Mouse (Mus musculus) frontal cortex, adult 2 months (tissue): Measurements from ENCODE around the gene Pitpnm1. TPM values are rescaled to one million over a fixed set of nuclear protein-coding genes. Genes with fewer than 3 reads are reported as not detected.
"Not testable (repeated sequence)": the region's sequence is repeated elsewhere in the genome, so short reads cannot be mapped to it uniquely, and the experiment has no call there.

Experiments used
- DNase-seq, 2 experiments: peaks; one replicate each; pipeline ENCODE4 v3.0.0; 2022; ENCODE audit warnings: low spot score in 1 of 2; ENCODE audit errors: extremely low spot score in 1 of 2
- polyA plus RNA-seq: library from polyadenylated mRNA; depleted of rRNA; stranded (reverse); fragments of >200 nt; gene quantifications from 2 replicates; pipeline ENCODE4 v1.2.3, GENCODE M21; 2012

Gene Pitpnm1
- polyA plus RNA-seq, 1 experiment, result 290 TPM

DNA sequence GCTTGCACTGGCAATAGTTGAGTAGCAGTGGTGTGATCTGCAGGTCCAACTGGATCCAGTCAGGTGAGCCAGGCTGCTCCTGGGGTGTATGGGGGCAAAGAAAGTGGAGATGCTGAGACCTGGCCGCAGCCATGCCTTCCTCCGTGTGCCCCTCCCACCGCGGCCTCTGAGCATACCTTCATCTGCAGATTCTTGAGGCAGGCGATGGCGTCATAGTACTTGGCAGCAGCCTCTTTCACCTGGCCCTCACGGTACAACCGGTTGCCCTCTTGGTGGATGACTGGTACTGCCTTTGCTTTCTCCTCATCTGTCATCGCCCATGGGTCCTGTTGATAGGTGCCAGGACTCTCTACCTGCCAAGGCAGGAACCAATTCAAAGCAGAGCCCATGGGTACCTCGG is 15.3 kb downstream of the Pitpnm1 start:
- no peak for DNase-seq

DNA sequence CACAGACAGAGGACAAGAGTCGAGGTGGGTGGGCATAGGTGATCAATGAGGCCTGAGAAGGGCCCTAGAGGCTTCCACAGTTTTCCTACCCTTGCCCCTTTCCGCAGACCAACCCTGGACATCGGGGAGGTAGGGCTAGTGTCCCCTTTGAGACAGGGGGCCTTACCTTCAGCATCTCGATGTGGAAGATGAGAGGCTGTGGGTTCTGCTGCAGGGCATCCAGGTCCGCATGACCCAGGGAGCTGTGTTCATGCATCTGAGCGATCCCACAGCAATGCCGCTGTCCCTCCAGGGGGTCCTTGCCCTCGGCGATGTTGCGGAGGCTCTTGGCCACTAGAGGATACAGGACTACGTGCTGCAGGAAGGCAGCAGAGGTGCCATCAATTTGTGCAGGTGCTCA is 16.0 kb downstream of the Pitpnm1 start:
- DNase-seq, result no peak

DNA sequence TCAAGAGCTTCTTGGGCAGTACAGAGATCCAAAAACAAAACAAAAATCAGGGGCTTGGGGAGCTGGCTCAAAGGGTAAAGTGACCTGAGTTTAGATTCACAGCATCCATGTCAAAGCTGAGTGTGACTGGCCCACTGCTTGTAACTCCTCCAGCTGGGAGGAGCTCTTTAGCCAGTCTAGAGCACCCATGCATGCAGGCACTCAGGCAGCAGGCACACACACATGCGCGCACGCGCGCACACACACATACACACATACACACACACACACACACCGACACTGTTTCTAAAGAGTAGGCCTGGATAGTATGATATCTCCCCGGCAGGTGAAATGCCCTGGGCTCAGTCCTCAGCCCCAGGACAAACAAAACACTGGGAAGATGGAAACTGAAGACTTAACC is 17.2 kb downstream of the Pitpnm1 start:
- DNase-seq, result no peak

DNA sequence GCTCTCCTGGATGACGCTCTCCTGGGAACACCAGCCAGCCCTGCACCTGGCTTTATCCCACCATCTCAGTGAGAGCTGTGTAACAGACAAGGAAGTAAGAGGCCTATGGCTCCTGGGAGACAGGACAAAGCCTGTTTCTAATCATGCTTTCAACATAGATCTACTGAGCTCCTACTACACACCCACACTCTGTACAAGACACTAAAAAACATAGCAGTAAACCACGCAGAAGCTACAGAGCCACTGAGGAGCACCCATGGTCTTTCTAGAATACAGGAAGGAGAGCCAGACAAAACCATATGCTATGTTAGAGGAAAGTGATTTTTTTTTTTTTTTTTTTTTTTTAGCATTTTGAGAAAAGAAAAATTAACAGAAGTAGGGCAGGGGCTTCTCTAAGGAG is 18.6 kb downstream of the Pitpnm1 start:
- no peak for DNase-seq

DNA sequence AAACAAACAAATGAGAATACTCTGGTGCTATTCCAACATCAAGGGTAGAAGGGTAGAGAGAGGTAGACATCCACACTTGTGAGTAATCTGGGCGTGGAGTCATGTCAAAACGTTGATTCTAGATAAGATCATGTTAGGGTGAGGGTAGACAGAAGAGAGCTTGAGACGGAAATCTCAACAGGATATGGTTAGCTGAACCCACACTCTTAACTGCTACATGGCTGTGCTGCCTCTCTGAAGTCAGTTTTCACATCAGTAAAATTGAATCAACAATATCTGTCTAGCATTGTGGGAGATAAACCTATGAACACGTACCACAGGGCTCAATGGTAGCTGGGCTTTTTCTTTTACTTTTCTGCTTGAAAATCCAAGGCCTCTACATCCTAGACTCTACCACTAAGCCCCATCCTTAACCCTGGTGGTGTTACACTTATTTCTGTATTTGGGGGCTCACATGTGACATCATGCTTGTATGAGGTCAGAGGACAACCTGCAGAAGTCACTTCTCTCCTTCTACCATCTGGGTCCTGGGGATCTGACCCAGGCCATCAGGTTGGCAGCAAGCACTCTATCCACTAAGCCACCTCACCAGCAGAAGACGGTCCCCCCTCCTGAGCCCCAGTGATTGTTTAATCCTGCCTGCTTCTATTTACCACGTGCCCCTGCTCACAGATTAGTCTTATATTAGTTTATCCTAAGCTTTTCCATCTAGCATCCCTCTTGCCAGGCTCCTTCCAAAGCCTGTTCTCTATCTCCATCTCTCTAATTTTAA is 20.1 kb downstream of the Pitpnm1 start:
- no peak for DNase-seq

DNA sequence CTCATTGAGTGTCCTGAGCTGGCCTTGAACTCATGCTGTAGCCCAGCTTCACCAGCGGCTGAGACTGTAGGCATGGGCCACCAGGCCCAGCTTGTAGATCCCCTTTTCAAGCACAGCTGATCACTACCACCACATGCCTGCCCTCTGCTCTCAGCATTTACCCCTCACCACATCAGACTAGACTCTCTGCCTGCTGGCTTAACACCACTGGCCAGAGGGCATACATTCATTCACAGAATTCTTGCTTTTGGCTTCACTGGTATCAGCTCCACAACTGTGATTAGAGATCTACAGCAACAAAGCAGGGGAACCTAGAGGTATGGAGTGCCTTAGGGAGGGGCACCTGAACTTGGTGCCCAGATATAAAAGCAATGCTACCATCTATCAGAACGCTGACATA is 20.7 kb downstream of the Pitpnm1 start:
- no peak for DNase-seq

DNA sequence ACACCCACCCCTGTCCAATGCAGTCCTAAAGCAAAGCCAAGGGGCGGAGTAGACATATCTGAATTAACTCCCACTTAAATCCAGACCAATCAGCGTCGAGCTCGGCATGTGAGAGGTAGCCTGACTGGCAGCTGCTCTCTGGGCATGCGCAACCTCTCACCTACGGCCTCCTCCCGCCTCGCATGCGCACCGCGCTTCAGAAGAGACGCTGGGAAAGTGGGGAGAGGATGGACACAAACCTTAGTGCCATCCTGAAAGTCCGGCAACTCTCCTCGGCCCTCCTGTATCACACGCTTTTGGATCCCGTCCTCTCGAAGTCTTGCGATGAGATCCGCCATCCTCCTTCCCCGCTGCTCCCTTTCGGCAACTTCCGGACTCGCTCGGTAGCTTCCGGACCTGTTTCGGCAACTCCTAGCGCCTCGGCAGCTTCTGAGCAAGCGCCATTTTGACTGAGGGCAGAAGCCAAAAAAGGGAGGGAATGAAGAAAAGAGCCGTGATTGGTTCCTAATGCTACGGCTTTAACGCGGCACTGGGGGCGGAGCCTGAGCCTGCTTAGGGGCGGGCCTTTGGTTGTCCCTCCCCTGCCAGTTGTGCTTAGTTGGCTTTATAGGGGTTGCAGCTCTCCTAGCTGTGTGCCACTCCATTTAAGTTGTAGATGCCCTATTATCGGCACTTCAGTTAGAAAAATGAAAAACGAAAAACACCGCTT is 21.5 kb downstream of the Pitpnm1 start:
- peak; percentile 96 to 99 for DNase-seq

DNA sequence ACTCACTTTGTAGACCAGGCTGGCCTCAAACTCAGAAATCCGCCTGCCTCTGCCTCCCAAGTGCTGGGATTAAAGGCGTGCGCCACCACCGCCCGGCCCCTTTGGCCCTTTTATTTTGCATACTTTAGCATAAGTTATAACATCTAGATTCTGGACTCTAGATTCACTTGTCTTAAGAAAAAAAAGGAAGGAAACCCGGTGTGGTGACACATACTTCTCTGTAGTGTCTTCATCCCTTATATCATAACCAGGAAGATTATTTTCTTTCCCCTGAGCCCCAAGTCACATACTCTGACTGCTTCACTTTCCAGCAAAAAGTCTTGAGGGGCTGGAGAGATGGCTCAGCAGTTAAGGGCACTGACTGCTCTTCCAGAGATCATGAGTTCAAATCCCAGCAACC is 22.1 kb downstream of the Pitpnm1 start:
- DNase-seq, result not testable (repeated sequence)

DNA sequence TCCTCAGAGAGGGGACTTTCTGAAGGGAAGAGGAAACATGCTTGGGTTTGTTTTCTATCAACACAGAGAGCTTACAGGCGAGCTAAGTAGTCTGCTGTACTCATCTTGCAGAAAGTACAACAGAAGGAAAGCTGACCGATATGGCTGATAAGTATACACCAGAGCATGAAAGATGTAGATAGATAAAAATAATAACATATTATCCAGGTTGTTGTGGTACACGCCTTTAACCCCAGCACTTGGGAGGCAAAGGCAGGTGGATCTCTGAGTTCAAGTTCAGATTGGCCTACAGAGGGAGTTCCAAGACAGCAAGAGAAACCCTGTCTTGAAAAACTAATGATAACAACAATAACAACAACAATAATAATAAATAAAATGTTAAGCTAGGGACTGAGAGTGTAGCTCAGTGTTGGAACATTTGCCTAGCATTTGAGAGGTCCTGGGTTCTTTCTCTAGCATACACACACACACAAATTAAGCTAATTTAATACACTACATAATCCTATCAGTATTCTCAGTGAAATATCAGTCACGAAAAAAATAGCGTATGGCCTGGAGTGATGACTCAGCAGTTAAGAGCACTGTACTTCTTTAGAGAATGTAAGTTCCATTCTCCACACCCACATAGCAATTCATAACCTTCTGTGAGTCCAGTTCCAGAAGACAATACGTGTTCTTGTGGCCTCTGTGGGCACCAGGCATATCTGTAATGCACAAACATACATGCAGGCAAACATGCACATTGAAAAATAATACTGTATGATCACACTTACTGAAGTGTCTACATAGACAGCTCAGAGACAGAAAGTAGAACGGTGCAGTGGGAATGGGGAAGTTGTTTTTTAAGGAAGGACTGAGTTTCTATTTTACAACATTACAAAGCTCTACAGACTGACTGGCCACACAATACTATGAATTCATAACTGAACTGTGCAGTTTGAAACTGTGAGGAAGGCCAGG is 22.9 kb downstream of the Pitpnm1 start:
- no peak for DNase-seq

DNA sequence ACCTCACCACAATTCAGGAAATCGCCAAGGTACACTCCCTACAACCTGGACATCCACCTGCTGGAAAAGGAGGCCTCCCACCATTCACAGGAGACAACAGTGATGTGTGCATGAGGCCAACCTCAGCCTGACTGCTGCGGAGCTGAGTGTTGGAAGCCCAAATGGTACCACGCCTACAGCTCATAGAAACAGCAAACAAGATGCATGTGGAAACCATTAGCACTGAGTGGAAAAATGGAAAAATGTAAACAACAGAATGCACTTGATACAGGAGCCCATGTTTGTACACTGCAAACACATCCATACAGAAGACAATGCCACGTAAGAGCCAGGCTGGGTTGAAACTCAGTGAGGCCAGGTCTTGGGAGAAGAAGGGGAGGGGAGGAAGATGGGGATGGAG is 24.6 kb downstream of the Pitpnm1 start:
- DNase-seq, result no peak

DNA sequence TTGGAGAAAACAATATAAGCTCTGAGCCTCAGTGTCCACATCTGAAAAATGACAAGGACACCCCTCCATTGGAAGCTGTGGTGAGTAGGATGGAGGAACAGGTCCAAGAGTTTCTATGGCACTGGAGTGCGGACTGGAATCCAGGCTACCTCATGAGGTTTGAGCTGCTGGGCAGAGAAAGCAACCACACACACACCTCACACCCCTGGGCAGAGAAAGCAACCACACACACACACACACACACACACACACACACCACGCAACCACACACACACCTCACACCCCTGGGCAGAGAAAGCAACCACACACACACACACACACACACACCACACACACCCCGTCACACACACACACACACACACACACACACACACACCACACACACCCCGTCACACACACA is 25.5 kb downstream of the Pitpnm1 start:
- peak in 1 of 2 experiments; percentile 46 for DNase-seq

DNA sequence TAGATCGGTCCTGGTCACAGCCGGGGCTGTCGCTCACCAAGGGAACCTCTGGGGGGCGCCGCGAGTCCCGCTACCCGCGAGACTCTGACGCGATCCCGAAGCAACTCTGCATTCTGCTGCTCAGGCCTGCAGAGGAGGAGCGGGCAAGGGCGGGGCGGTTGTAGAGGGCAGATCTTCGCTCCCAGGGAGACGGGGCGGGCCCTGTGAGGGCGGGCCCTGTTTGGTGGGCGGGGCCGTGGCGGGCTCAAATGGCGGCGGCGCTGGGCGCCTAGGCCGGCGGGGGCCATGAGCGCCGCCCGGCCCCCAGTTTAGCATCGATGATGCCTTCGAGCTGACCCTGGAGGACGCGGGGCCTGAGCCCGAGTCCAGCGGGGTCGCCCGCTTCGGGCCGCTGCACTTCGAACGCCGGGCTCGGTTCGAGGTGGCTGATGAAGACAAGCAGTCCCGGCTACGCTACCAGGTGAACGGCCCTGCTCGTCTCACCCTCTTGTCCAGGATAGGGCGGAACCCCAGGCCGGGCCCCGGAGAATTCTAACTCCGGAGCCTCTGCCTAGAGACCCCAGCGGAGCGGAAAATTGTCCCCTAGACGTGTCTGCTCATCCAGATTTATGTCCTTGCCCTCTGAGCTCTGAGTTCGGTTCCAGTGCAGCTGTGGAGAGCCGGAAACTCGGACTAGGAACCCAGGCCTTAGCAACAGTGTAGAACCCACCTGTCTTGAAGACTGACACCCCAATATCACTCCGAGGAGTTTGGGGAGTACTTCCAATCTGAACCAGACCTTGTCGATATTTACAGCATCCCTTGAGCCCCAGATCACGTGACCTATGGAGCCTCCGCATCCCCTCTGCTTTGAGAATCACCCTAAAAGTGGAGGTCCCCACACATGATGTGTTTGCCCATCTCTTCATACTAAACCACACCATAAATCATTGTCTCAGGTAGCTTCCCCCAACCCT is 26.2 kb downstream of the Pitpnm1 start, which contains the start of gene Aip:
Gene Aip, minus strand, starts transcription at position 118 of the 956 bp plus-strand sequence.
- DNase-seq, result peak; percentile 96 to 98

DNA sequence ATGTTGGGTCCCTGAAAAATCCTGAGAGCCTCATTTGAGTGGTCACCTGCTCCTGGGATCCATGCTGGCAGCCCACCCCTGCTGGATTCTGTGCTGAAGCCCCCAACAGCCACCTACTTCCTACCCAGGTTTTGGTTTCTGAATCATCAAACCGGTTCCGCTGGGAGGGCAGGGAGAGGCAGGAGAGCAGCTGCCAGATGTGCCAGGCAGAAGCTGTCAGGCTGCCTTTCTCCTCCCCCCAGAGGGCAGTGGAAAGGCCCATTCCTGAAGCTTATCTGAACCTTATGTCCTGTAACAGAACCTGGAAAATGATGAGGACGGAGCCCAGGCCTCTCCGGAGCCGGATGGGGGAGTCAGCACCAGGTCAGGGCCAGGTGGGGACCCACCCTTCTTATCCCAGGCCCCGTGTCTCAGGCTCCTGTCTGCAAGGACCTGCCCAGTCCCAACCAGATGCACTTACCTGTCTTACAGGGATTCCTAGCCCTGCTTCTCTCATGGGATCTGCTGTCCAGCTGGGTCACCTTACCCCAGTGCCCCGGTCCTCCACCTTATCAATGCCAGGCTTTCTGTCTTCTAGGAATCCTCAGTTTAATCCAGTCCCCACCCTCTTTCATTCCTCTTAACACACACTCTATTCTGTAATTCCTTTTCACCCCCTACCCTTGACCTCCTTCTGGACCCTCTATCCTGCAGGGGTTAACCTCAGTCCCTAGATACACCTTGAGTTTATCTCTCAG is 27.1 kb downstream of the Pitpnm1 start:
- DNase-seq, result no peak

DNA sequence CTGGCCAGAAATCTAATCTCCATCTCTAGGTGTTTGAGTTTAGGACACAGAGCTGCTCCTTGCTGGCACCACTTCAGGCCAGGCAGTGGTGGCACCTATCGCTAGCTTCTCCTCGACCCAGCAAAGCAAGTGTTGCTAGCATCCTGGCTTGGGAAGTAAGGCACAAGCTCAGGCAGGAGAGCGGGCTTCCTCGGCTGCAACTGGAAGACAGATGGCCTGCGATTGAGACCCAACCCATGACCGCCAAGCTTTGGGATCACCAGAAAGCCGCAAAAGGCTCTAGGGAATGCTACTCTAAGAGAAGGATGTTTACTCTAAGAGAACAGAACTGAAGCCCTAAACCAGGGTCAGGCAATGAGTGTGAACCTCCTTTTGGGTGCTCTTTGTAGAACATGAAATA is 29.7 kb downstream of the Pitpnm1 start:
- no peak for DNase-seq

DNA sequence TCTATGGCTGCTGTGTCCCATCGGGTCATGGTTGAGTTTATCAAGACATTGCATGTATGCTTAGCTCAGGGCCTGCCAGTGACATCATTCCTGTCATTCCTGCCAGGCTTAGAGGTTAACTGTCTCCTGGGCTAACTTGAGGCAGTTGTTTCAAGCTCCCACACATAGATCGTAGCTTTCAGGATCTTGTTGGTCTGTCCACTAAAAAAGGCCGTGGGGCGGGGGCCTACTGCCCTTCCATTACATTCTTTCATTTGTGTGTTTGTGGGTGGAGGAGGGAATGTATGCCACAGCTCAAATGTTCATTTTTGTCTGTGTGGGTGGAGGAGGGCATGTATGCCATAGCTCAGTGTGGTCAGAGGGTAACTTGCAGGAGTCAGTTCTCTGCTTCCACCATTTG is 30.3 kb downstream of the Pitpnm1 start:
- DNase-seq, result no peak

DNA sequence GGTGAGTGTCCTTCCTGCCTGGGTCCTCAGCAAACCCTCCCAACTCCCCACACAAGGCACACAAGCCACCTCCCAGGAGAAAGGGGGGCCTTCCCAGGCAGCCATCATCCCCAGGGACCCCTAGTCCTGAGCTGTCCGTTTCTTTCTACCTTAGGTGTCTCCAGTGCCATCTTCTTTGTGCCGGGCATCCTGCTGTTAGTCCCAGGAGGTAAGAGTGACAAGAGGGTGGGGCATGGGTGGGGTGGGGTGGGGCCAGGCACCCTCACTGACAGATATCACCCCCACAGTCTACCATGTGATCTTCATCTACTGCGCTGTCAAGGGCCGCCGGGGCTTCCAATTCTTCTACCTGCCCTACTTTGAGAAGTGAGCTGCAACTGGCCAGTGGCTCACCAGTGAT is 31.3 kb downstream of the Pitpnm1 start:
- DNase-seq, result no peak

DNA sequence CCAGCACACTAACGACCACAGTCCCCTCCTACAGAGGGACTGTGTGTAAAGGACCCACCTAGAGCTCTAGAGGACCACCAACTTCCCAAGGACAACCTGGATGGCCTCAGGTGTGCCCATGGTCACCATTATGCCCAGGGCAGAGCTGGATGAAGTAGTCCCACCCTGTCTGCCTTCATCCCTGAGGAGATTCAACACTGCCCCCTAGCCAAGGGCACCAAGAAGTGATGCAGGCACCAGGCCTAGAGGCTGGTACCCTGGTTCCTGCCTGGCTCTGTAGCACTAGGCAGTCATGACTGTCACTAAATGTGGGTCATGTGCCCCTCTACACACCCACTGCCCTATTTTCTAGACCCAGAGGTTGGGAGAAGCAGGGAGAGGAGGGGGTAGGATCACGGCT is 32.0 kb downstream of the Pitpnm1 start:
- no peak for DNase-seq

DNA sequence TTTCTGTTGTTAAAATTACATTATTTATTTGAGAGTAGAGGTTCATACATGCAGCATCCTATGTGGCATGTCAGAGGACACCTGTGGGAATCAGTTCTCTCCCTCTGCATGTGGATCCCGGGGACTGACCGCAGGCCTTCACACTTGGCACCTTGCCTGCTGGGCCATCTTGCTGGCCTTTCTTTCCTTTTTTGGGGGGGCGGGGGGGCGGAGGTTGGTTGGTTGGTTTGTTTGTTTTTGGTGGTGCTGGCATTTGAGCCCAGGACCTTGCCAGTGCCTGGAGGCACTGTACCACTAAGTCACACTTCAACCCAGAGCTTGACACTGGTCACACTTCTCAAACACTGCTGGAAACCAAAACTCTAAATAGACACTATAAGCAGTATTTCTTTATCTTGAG is 34.6 kb downstream of the Pitpnm1 start:
- no peak for DNase-seq
